Mouse (Mus musculus): ENCODE results near the gene Exosc1.

GRCm38 (mm10) chr19:41881842-41882241 lies 51.4 kb downstream of the Exosc1 start:
- no peak for TF ChIP-seq TAL1 (IDR thresholded peaks at IDR 0.05; ENCODE audit: low read length)
- no peak for TF ChIP-seq GATA1 (IDR thresholded peaks at IDR 0.05; ENCODE audit: low read length)

Data from erythroblast, embryonic 14.5 days (primary cell).